Mouse (Mus musculus) heart, postnatal 36 days (tissue): Measurements from ENCODE around the gene Trappc3. TPM values are rescaled to one million over a fixed set of nuclear protein-coding genes. Genes with fewer than 3 reads are reported as not detected.

Experiments used
- total RNA-seq, 2 experiments: library from RNA; stranded (reverse); gene quantifications; 2 replicates each; pipeline ENCODE4 v1.2.3; 2021

Trappc3 gene
- total RNA-seq, 2 experiments from 2014 or later = 45.9 to 46.3 TPM

Other genes starting within 250 kb of the Trappc3 start
- gene Csf3r, start 237.8 kb upstream of the Trappc3 start, total RNA-seq = 1 to 10 TPM in 1 of 2 experiments, under 1 TPM in 1; 1.00 to 1.6 TPM
- 10 to 100 TPM; 79.5 to 82.5 TPM for gene Mrps15, start 215.4 kb upstream of the Trappc3 start, total RNA-seq
- gene Oscp1, start 203.8 kb upstream of the Trappc3 start, total RNA-seq = 1 to 10 TPM; 2.5 to 2.7 TPM
- gene Lsm10, start 165.7 kb upstream of the Trappc3 start, total RNA-seq = 10 to 100 TPM; 14.5 to 16.4 TPM
- gene Stk40, start 158.4 kb upstream of the Trappc3 start, total RNA-seq = 10 to 100 TPM; 33.6 to 41.5 TPM
- gene Eva1b, start 114.6 kb upstream of the Trappc3 start, total RNA-seq = 10 to 100 TPM; 15.7 to 16.2 TPM
- 1 to 10 TPM; 2.4 to 3.6 TPM for gene Sh3d21, start 98.8 kb upstream of the Trappc3 start, total RNA-seq
- gene Thrap3, start 59.6 kb upstream of the Trappc3 start, total RNA-seq = 100 to 1,000 TPM; 119 to 123 TPM
- gene Map7d1, start 6.0 kb upstream of the Trappc3 start, total RNA-seq = 100 to 1,000 TPM; 248 to 259 TPM
- under 1 TPM; 0.61 to 0.62 TPM for gene Col8a2, start 24.5 kb downstream of the Trappc3 start, total RNA-seq
- gene Adprhl2, start 59.4 kb downstream of the Trappc3 start, total RNA-seq = 10 to 100 TPM; 12.2 TPM
- under 1 TPM; 0.44 to 0.84 TPM for gene Tekt2, start 63.4 kb downstream of the Trappc3 start, total RNA-seq
- gene Ago3, start 167.2 kb downstream of the Trappc3 start, total RNA-seq = 10 to 100 TPM in 1 of 2 experiments, 1 to 10 TPM in 1; 9.0 to 11.7 TPM
- gene Ago1, start 206.3 kb downstream of the Trappc3 start, total RNA-seq = 10 to 100 TPM; 11.2 to 13.5 TPM